Mouse (Mus musculus): ENCODE data around the gene Plekhh3.

DNA sequence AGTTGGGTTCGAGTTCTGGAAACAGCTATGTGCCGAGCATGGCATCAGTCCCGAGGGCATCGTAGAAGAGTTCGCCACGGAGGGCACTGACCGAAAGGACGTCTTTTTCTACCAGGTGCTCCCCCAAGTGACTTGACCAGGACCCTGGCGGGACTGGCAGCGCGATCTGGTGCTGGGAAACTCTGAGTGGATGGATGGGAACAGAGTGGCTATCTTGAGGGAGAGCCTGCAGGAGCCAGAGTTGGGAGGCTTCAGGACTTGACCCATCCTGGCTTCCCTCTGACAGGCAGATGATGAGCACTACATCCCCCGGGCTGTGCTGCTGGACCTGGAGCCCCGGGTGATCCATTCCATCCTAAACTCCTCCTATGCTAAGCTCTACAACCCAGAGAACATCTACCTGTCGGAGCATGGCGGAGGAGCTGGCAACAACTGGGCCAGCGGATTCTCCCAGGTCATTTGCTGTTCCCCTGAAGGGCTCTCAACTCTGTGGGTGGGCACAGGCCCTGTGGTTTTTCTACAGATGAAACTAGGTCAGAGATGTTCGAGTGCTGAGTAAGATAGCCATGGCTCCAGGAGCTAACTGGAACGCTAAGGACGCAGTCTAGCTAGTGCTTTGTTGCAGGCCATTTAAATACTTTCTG, 50.5 kb downstream of the Plekhh3 start:
- TF ChIP-seq TAL1 (conservative IDR thresholded peaks at IDR 0.05; ENCODE audit: low read depth, low read length) (no peak), POLR2AphosphoS5 (IDR thresholded peaks at IDR 0.05; ENCODE audit: insufficient replicate concordance, low read depth, low read length) (no peak), CTCF (IDR thresholded peaks at IDR 0.05; ENCODE audit: low read depth, low read length) (no peak), GATA2 (IDR thresholded peaks at IDR 0.05; ENCODE audit: borderline replicate concordance, low read depth, low read length) (no peak)

All from G1E (cell line).